Mouse (Mus musculus) hindbrain, embryonic 11.5 days (tissue): ENCODE measurements around the gene Smyd3. TPM values are rescaled to one million over a fixed set of nuclear protein-coding genes. Genes with fewer than 3 reads are reported as not detected.

Experiments
- ATAC-seq: fragments of 200-750 bp; cut with Nextera tagmentation; 2 replicates; pipeline ENCODE4 v1.8.0; 2017; ENCODE audit warnings: mild to moderate bottlenecking, moderate TSS enrichment, moderate library complexity; ENCODE audit not compliant: low FRiP score
- DNase-seq: peaks from one replicate; pipeline ENCODE4 v3.0.0-alpha.2; 2015; ENCODE audit warnings: low spot score
- H3K27ac ChIP-seq: fragments of 300-500 bp; sonication (generic); 2 replicates; pipeline ENCODE4 v1.5.1; 2014; ENCODE audit warnings: mild to moderate bottlenecking, low read depth, low read length
- H3K27me3 ChIP-seq: fragments of 300-500 bp; sonication (generic); 2 replicates; pipeline ENCODE4 v1.6.1; 2014; ENCODE audit warnings: mild to moderate bottlenecking, low read length, moderate library complexity, mixed read lengths; ENCODE audit not compliant: control insufficient read depth, insufficient read depth
- H3K36me3 ChIP-seq: fragments of 300-500 bp; sonication (generic); 2 replicates; pipeline ENCODE4 v1.6.1; 2014; ENCODE audit warnings: mild to moderate bottlenecking, low read length, moderate library complexity, mixed read lengths; ENCODE audit not compliant: control insufficient read depth, insufficient read depth
- H3K4me1 ChIP-seq: fragments of 300-500 bp; sonication (generic); replicated peaks from 2 replicates; pipeline ENCODE4 v1.6.1; 2014; ENCODE audit warnings: low read length, mixed read lengths; ENCODE audit not compliant: control insufficient read depth, insufficient read depth
- H3K4me2 ChIP-seq: fragments of 300-500 bp; sonication (generic); replicated peaks from 2 replicates; pipeline ENCODE4 v1.6.1; 2014; ENCODE audit warnings: mild to moderate bottlenecking, low read depth, low read length
- H3K4me3 ChIP-seq: fragments of 300-500 bp; sonication (generic); 2 replicates; pipeline ENCODE4 v1.5.1; 2014; ENCODE audit warnings: low read depth, low read length
- H3K9ac ChIP-seq: fragments of 300-500 bp; sonication (generic); 2 replicates; pipeline ENCODE4 v1.6.1; 2014; ENCODE audit warnings: low read depth, low read length
- H3K9me3 ChIP-seq: fragments of 300-500 bp; sonication (generic); 2 replicates; pipeline ENCODE4 v1.6.1; 2016; ENCODE audit warnings: low read length; ENCODE audit not compliant: control insufficient read depth
- WGBS: fragments of 180-500 bp; shearing (Covaris S2); extraction: QIAGEN DNeasy Blood & Tissue Kit; methylation state at CpG from one replicate; pipeline ENCODE4 v1.1.7; 2014; 5-methylcytosine and 5-hydroxymethylcytosine counted together
- polyA plus RNA-seq: library from polyadenylated mRNA; unstranded; fragments of >200 nt; fragmentation: Nextera tagmentation; extraction: Ambion mirVana; gene quantifications from 2 replicates; pipeline ENCODE4 v1.2.1, GENCODE M21; 2014

The Smyd3 gene
- polyA plus RNA-seq, 1 experiment from 2014 or later, result 16.9 TPM

DNA sequence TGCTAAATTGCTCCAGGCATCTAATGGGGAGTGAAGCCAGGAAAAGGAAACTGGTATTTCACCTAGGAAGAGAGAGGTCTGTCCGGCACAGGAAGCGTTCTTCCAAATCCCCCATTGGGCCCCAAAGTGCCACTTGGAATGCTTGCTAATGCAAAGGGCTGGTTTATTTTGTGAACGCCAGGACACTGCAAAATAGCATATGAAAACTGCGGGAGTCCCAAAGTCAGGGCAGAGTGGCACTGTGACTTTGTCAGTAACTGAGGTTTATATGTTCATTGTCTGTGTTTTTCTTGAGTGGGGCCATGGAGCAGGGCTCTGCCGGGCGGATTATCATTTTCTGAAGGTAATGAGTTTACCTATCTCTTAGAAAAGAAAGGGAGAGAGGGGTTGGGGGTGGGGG lies 526.8 kb downstream of the Smyd3 start:
- Histone ChIP-seq H3K36me3 (no peaks in the 10 kb centered on the region), H3K9ac (no peak overlapping the region), H3K4me2 (no peak overlapping the region), H3K9me3 (no peaks in the 10 kb centered on the region), H3K4me3 (no peak overlapping the region), H3K27me3 (no peaks in the 10 kb centered on the region), H3K4me1 (no peaks in the 10 kb centered on the region), H3K27ac (no peak overlapping the region)
- no peak for DNase-seq
- WGBS, result 82% methylated on average over 6 of the region's 6 CpGs
- ATAC-seq, result no peak

DNA sequence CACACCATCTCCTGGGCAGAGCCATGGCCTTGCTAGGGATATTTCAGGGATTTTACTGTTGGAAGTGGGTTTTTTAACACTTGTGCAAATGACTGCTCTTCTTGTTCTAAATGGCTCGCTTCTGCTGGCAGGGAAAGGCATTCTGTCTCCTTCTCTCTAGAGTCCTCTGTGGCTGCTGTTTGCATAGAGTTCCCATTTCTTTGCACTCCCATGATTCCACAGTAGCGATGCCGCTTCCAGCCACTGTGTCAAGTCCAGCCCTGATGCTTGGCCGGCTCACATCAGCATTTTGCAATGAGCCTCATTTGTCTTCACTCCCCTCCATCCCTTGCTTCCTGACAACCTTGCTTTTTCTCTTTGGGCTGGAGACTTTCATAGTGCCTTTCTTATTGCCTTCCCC lies 528.4 kb downstream of the Smyd3 start:
- no peaks in the 10 kb centered on the region for H3K36me3 ChIP-seq
- ATAC-seq (no peak), DNase-seq (no peak)
- H3K9me3 ChIP-seq, result no peaks in the 10 kb centered on the region
- no peak overlapping the region for H3K4me3 ChIP-seq
- H3K4me1 ChIP-seq, result no peaks in the 10 kb centered on the region
- H3K27ac ChIP-seq, result no peak overlapping the region
- H3K27me3 ChIP-seq, result no peaks in the 10 kb centered on the region
- H3K4me2 ChIP-seq, result no peak overlapping the region
- 88% methylated on average over 4 of the region's 4 CpGs for WGBS
- H3K9ac ChIP-seq, result no peak overlapping the region

- Histone ChIP-seq H3K36me3 (no peaks in the 10 kb centered on the region), H3K27ac (no peak overlapping the region), H3K27me3 (no peaks in the 10 kb centered on the region), H3K4me1 (no peaks in the 10 kb centered on the region), H3K9ac (no peak overlapping the region), H3K4me2 (no peak overlapping the region), H3K9me3 (no peaks in the 10 kb centered on the region), H3K4me3 (no peak overlapping the region)
- ATAC-seq (no peak), DNase-seq (no peak)
- WGBS, result 91% methylated on average over 1 of the region's 1 CpGs
Measured at GRCm38 (mm10) chr1:178988176-178988575, 529.7 kb downstream of the Smyd3 start.

DNA sequence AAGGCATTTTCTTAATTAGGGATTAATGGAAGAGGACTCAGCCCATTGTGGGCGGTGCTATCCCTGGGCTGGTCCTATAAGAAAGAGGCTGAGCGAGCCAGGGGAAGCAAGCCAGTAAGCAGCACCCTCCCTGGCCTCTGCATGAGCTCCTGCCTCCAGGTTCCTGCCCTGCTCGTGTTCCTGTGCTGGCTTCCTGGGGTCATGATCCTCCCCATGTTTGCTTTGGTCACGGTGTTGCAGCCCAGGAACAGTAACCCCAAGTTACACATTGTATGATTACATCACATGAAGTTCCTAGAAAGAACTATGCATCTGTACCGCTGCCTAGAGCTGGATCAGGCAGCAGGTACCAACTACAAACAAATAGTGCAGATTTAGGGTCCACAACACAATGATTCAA lies 536.2 kb downstream of the Smyd3 start:
- no peak overlapping the region for H3K27ac ChIP-seq
- ATAC-seq, result no peak

DNA sequence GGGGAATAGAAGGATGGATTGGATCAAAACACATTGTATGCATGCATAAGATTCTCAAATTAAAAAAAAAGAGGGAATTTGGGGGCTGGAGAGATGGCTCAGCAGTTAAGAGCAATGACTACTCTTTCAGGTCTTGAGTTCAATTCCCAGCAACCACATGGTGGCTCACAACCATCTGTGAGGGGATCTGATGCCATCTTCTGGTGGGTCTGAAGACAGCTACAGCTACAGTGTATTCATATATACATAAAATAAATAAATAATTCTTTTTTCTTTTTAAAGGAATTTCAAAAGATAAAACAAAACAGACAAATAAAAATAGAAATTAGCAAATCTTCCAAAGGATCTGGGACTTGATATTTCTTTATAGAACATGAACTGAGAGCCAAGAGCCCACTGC lies 537.7 kb downstream of the Smyd3 start:
- H3K27ac ChIP-seq, result no peak overlapping the region
- H3K4me3 ChIP-seq, result no peak overlapping the region
- no peaks in the 10 kb centered on the region for H3K4me1 ChIP-seq
- DNase-seq, result no peak
- no peak overlapping the region for H3K9ac ChIP-seq
- ATAC-seq, result no peak
- H3K36me3 ChIP-seq, result no peaks in the 10 kb centered on the region
- H3K9me3 ChIP-seq, result no peaks in the 10 kb centered on the region
- H3K4me2 ChIP-seq, result no peak overlapping the region
- no peaks in the 10 kb centered on the region for H3K27me3 ChIP-seq

More for the DNA sequence above, 536.2 kb downstream of the Smyd3 start:
- Histone ChIP-seq H3K9me3 (no peaks in the 10 kb centered on the region), H3K4me3 (no peak overlapping the region), H3K4me1 (no peaks in the 10 kb centered on the region), H3K4me2 (no peak overlapping the region), H3K9ac (no peak overlapping the region), H3K36me3 (no peaks in the 10 kb centered on the region), H3K27me3 (no peaks in the 10 kb centered on the region)
- no peak for DNase-seq
- 65% methylated on average over 5 of the region's 5 CpGs for WGBS

- Histone ChIP-seq H3K4me3 (no peak overlapping the region), H3K36me3 (no peaks in the 10 kb centered on the region), H3K27me3 (no peaks in the 10 kb centered on the region), H3K9ac (no peak overlapping the region), H3K9me3 (no peaks in the 10 kb centered on the region), H3K4me2 (no peak overlapping the region), H3K4me1 (no peaks in the 10 kb centered on the region), H3K27ac (no peak overlapping the region)
- ATAC-seq, result no peak
- 56% methylated on average over 8 of the region's 8 CpGs for WGBS
- no peak for DNase-seq
Measured at GRCm38 (mm10) chr1:178978617-178979245, 539.1 kb downstream of the Smyd3 start.

DNA sequence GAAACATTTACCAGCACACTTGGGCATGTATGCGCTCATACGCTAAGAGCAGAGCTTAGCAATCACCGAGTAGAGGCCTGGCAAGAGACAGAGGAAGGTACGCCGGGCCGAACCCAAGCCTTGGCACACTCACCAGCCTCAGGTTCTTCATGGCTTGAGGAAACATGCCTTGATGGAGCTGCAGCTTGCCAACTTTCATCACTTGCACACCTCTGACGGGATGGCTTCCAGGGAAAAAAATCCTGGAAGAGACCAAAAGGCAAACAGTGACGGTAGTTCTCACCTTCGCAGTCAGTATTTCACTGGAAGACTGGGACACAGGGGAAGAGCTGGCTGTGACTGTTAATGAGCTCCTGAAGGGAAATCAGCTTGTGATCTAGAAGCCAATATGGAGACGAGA lies 545.8 kb downstream of the Smyd3 start:
- H3K4me1 ChIP-seq, result no peaks in the 10 kb centered on the region
- no peak overlapping the region for H3K9ac ChIP-seq
- H3K4me3 ChIP-seq, result no peak overlapping the region
- H3K27ac ChIP-seq, result no peak overlapping the region
- H3K9me3 ChIP-seq, result no peaks in the 10 kb centered on the region
- no peak overlapping the region for H3K4me2 ChIP-seq
- no peaks in the 10 kb centered on the region for H3K27me3 ChIP-seq
- DNase-seq (no peak), ATAC-seq (no peak)
- 93% methylated on average over 10 of the region's 10 CpGs for WGBS
- no peaks in the 10 kb centered on the region for H3K36me3 ChIP-seq

- Histone ChIP-seq H3K27me3 (no peaks in the 10 kb centered on the region), H3K36me3 (no peaks in the 10 kb centered on the region), H3K9me3 (no peaks in the 10 kb centered on the region), H3K4me2 (no peak overlapping the region), H3K4me3 (no peak overlapping the region), H3K9ac (no peak overlapping the region), H3K4me1 (no peaks in the 10 kb centered on the region), H3K27ac (no peak overlapping the region)
- WGBS, result 82% methylated on average over 9 of the region's 9 CpGs
- ATAC-seq (no peak), DNase-seq (no peak)
Measured at GRCm38 (mm10) chr1:178961661-178962060, 556.2 kb downstream of the Smyd3 start.

DNA sequence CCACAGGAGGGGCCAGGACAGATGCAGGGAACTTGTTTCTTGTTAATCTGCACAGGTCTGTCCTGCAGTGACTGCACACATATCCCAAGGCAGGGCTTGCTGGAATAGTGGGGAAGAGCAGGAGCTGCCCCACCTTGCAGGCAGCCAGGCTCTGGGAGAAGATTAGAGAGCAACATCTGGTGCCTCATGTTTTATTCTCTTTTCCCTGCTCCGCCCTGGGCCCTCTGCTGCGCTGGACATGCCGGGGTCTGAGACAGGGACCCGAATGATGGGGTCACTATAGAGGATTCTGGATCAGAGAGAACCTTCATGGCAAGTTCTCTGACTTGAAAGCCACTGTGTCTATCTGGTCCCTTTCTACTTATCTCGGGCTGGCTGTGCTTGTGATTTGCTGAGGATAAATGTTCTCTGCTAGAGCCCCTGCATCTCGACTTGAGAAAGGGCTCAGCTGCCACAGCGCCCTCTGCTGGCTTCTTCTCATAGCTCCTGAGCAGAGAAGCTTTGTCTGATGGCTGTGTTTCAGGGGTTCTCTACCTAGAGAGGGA lies 557.8 kb downstream of the Smyd3 start:
- DNase-seq (peak; percentile 92), ATAC-seq (peak; percentile 71)
- Histone ChIP-seq H3K4me2 (no peak overlapping the region), H3K4me3 (no peak overlapping the region), H3K9ac (no peak overlapping the region), H3K27ac (no peak overlapping the region), H3K27me3 (no peaks in the 10 kb centered on the region), H3K36me3 (no peaks in the 10 kb centered on the region), H3K9me3 (no peaks in the 10 kb centered on the region), H3K4me1 (no peaks in the 10 kb centered on the region)
- WGBS, result 43% methylated on average over 7 of the region's 7 CpGs
